Mouse (Mus musculus): ENCODE measurements around the gene Klk4. TPM values are rescaled to one million over a fixed set of nuclear protein-coding genes. Genes with fewer than 3 reads are reported as not detected.

The Klk4 gene
- polyA plus RNA-seq, 1 experiment: not detected

- TF ChIP-seq GATA1 (IDR thresholded peaks at IDR 0.05; ENCODE audit: low read length): no peak
These were observed 10.8 kb downstream of the Klk4 start for GRCm38 (mm10) chr7:43891788-43892187.

GRCm38 (mm10) chr7:43894836-43895235 is 13.9 kb downstream of the Klk4 start:
- TF ChIP-seq GATA1 (IDR thresholded peaks at IDR 0.05; ENCODE audit: low read length): no peak

GRCm38 (mm10) chr7:43914821-43915220 is 33.9 kb downstream of the Klk4 start:
- no peak for TF ChIP-seq GATA1 (IDR thresholded peaks at IDR 0.05; ENCODE audit: low read length)

- no peak for TF ChIP-seq GATA1 (IDR thresholded peaks at IDR 0.05; ENCODE audit: low read length)
These were observed 37.5 kb downstream of the Klk4 start for GRCm38 (mm10) chr7:43918426-43918825.

GRCm38 (mm10) chr7:43918871-43919270 is 37.9 kb downstream of the Klk4 start:
- TF ChIP-seq GATA1 (IDR thresholded peaks at IDR 0.05; ENCODE audit: low read length): no peak

GRCm38 (mm10) chr7:43919559-43920451 is 38.8 kb downstream of the Klk4 start:
- no peak for TF ChIP-seq GATA1 (IDR thresholded peaks at IDR 0.05; ENCODE audit: low read length)

- TF ChIP-seq GATA1 (IDR thresholded peaks at IDR 0.05; ENCODE audit: low read length): no peak
These were observed 39.6 kb downstream of the Klk4 start for GRCm38 (mm10) chr7:43920582-43920981.

GRCm38 (mm10) chr7:43921087-43921486 is 40.1 kb downstream of the Klk4 start:
- no peak for TF ChIP-seq GATA1 (IDR thresholded peaks at IDR 0.05; ENCODE audit: low read length)

GRCm38 (mm10) chr7:43921941-43922340 is 41.0 kb downstream of the Klk4 start:
- no peak for TF ChIP-seq GATA1 (IDR thresholded peaks at IDR 0.05; ENCODE audit: low read length)

GRCm38 (mm10) chr7:43925985-43926384 is 45.0 kb downstream of the Klk4 start:
- TF ChIP-seq GATA1 (IDR thresholded peaks at IDR 0.05; ENCODE audit: low read length): no peak

GRCm38 (mm10) chr7:43928521-43928920 is 47.6 kb downstream of the Klk4 start:
- TF ChIP-seq GATA1 (IDR thresholded peaks at IDR 0.05; ENCODE audit: low read length): no peak

GRCm38 (mm10) chr7:43932337-43932736 is 51.4 kb downstream of the Klk4 start:
- no peak for TF ChIP-seq GATA1 (IDR thresholded peaks at IDR 0.05; ENCODE audit: low read length)

- no peak for TF ChIP-seq GATA1 (IDR thresholded peaks at IDR 0.05; ENCODE audit: low read length)
These were observed 52.5 kb downstream of the Klk4 start, which contains the start of gene Klk15 for GRCm38 (mm10) chr7:43933440-43933839. TSS of gene Klk15 (plus strand) at chr7:43933740.

GRCm38 (mm10) chr7:43934747-43935146 is 53.8 kb downstream of the Klk4 start:
- TF ChIP-seq GATA1 (IDR thresholded peaks at IDR 0.05; ENCODE audit: low read length): no peak

Other genes starting within 250 kb of the Klk4 start
- not detected in 2 replicates for gene Ceacam18, start 246.5 kb upstream of the Klk4 start, polyA plus RNA-seq (2012)
- gene Siglece, start 221.0 kb upstream of the Klk4 start, polyA plus RNA-seq (2012): not detected in 2 replicates
- gene Ctu1, start 209.1 kb upstream of the Klk4 start, polyA plus RNA-seq (2012): 25.2 and 33.9 TPM in 2 replicates
- not detected in 2 replicates for gene Klk14, start 190.7 kb upstream of the Klk4 start, polyA plus RNA-seq (2012)
- gene Klk13, start 168.6 kb upstream of the Klk4 start, polyA plus RNA-seq (2012): not detected in 2 replicates
- gene Klk12, start 112.3 kb upstream of the Klk4 start, polyA plus RNA-seq (2012): not detected in 2 replicates
- not detected in 2 replicates for gene Klk11, start 106.6 kb upstream of the Klk4 start, polyA plus RNA-seq (2012)
- not detected in 2 replicates for gene Klk10, start 100.1 kb upstream of the Klk4 start, polyA plus RNA-seq (2012)
- not detected in 2 replicates for gene Klk9, start 89.3 kb upstream of the Klk4 start, polyA plus RNA-seq (2012)
- not detected in 2 replicates for gene Klk8, start 83.6 kb upstream of the Klk4 start, polyA plus RNA-seq (2012)
- gene Klk7, start 69.9 kb upstream of the Klk4 start, polyA plus RNA-seq (2012): not detected in 2 replicates
- not detected in 2 replicates for gene Klk6, start 56.7 kb upstream of the Klk4 start, polyA plus RNA-seq (2012)
- not detected in 2 replicates for gene Klk5, start 39.2 kb upstream of the Klk4 start, polyA plus RNA-seq (2012)
- not detected in 2 replicates for gene Klk15, start 52.6 kb downstream of the Klk4 start, polyA plus RNA-seq (2012)
- not detected in 2 replicates for gene Klk1b8, start 69.5 kb downstream of the Klk4 start, polyA plus RNA-seq (2012)
- gene Klk1b1, start 85.6 kb downstream of the Klk4 start, polyA plus RNA-seq (2012): not detected in 2 replicates
- gene Klk1b9, start 94.9 kb downstream of the Klk4 start, polyA plus RNA-seq (2012): not detected in 2 replicates
- gene Klk1b11, start 114.7 kb downstream of the Klk4 start, polyA plus RNA-seq (2012): not detected in 2 replicates
- not detected in 2 replicates for gene Klk1b26, start 131.0 kb downstream of the Klk4 start, polyA plus RNA-seq (2012)
- gene Klk1b27, start 171.1 kb downstream of the Klk4 start, polyA plus RNA-seq (2012): not detected in 2 replicates
- gene Klk1b21, start 221.2 kb downstream of the Klk4 start, polyA plus RNA-seq (2012): not detected in 2 replicates
- gene Klk1b22, start 231.5 kb downstream of the Klk4 start, polyA plus RNA-seq (2012): not detected in 2 replicates